Comparison of ENCODE assay signal across 8 mouse cellular contexts in genomic region chr7:81571108-81571940, GRCm38 (mm10). TPM values are rescaled to one million over a fixed set of nuclear protein-coding genes. Genes with fewer than 3 reads are reported as not detected.
DNase-seq lines count a peak whose midpoint lies in the region; ATAC-seq and TF ChIP-seq lines count a peak whose summit lies in the region.

TSS of gene Whamm (plus strand) at chr7:81571266.

- H3K4me1 ChIP-seq in hindbrain, embryonic 10.5 days (replicated peaks) = peaks cover 19% of the 10 kb centered on the region; the same call in 1 of the 2 replicates
- H3K4me1 ChIP-seq in lung, postnatal 0 days (ENCODE audit: insufficient read depth, low read depth, low read length) = peaks cover 4% of the 10 kb centered on the region; the same call in 1 of the 2 replicates

- H3K9me3 ChIP-seq in hindbrain, embryonic 10.5 days = no peaks in the 10 kb centered on the region
- no peaks in the 10 kb centered on the region for H3K9me3 ChIP-seq in lung, postnatal 0 days (ENCODE audit: low read length)

- no peaks in the 10 kb centered on the region; the same call in none of the 2 replicates for H3K27me3 ChIP-seq in hindbrain, embryonic 10.5 days (ENCODE audit: insufficient read depth, poor library complexity, severe bottlenecking)
- H3K27me3 ChIP-seq in lung, postnatal 0 days (replicated peaks; ENCODE audit: insufficient read depth, low read length) = no peaks in the 10 kb centered on the region

- H3K36me3 ChIP-seq in hindbrain, embryonic 10.5 days = peaks cover 14% of the 10 kb centered on the region; the same call in 1 of the 2 replicates
- H3K36me3 ChIP-seq in lung, postnatal 0 days (ENCODE audit: insufficient read depth, low read length) = peaks cover 6% of the 10 kb centered on the region; the same call in 1 of the 2 replicates

- peak; percentile 95 for DNase-seq in MN1 (ENCODE audit: low spot score)
- DNase-seq in cerebellum, adult 9-10 months = peak; percentile 94
- peak; percentile 91 for DNase-seq in hindbrain, embryonic 10.5 days (ENCODE audit: low spot score)
- peak; percentile 96 for DNase-seq in layer of hippocampus, adult 9-11 months
- DNase-seq in lung, postnatal 0 days (ENCODE audit: low spot score) = peak; percentile 98
- DNase-seq in ovary, postnatal 14 days (ENCODE audit: low spot score) = peak; percentile 76
- DNase-seq in thymus, postnatal 14 days = peak; percentile 94

- H3K27ac ChIP-seq in hindbrain, embryonic 10.5 days = peak within 1 kb of the TSS; percentile 93
- H3K27ac ChIP-seq in lung, postnatal 0 days (ENCODE audit: low read length) = peak within 1 kb of the TSS; percentile 91

- TF ChIP-seq EP300 in lung, postnatal 0 days (IDR thresholded peaks at IDR 0.05) = no peak

- WGBS in hindbrain, embryonic 10.5 days = under 1% methylated on average over 95 of the region's 96 CpGs
- 2% methylated on average over 66 of the region's 96 CpGs for WGBS in lung, postnatal 0 days

- H3K4me3 ChIP-seq in hindbrain, embryonic 10.5 days = peak within 1 kb of the TSS; percentile 83
- H3K4me3 ChIP-seq in lung, postnatal 0 days (ENCODE audit: low read depth, low read length) = peak within 1 kb of the TSS; percentile 91

- H3K4me2 ChIP-seq in lung, postnatal 0 days (replicated peaks; ENCODE audit: low read depth, low read length) = peak within 1 kb of the TSS; percentile 67

- TF ChIP-seq CTCF in lung, postnatal 0 days (IDR thresholded peaks at IDR 0.05) = peak; percentile 51

- peak within 1 kb of the TSS; percentile 72 for H3K9ac ChIP-seq in lung, postnatal 0 days (replicated peaks; ENCODE audit: low read depth)

- peak; percentile 96 for ATAC-seq in frontal cortex, adult (ENCODE audit: low TSS enrichment)
- ATAC-seq in lung, postnatal 0 days = peak; percentile 98

RNA-seq across cellular contexts. Expression of gene Whamm, which starts in this region (rescaled TPM):
- 2.9 and 4.2 TPM in 2 replicates for polyA plus RNA-seq in hindbrain, embryonic 10.5 days (2016; fragmentation: Nextera tagmentation; extraction: Ambion mirVana)
- polyA plus RNA-seq in lung, postnatal 0 days (2015; fragmentation: Nextera tagmentation; extraction: Ambion mirVana) = 7.2 and 8.1 TPM in 2 replicates

Comparison
In these comparisons a context has a peak if more than half of its experiments do, and no peak if none do; other contexts are left out.
1. Peak in every context shown above with its lines: DNase-seq, ATAC-seq, H3K4me3 ChIP-seq and H3K27ac ChIP-seq.